ENCODE assay signal across 21 mouse cellular contexts in genomic region chr5:105011570-105011969, GRCm38 (mm10). TPM values are rescaled to one million over a fixed set of nuclear protein-coding genes. Genes with fewer than 3 reads are reported as not detected.
"Had no signal": no experiment of that assay in that cellular context is flagged by ENCODE, and none has a peak within 500 bp of the region (broad histone marks: within the 10 kb centered on the region; RNA-seq: fewer than 3 reads in every experiment).

No protein-coding gene starts in this region.

- H3K4me1 ChIP-seq: limb, embryonic 12.5 days; limb, embryonic 15.5 days; lung, embryonic 15.5 days; midbrain, embryonic 10.5 days; midbrain, embryonic 13.5 days; neural tube, embryonic 13.5 days had no signal

- H3K9me3 ChIP-seq: limb, embryonic 15.5 days; lung, embryonic 15.5 days had no signal

- H3K27ac ChIP-seq: limb, embryonic 12.5 days; limb, embryonic 15.5 days; liver, embryonic 14.5 days; lung, embryonic 15.5 days; midbrain, embryonic 10.5 days; midbrain, embryonic 13.5 days; neural tube, embryonic 13.5 days had no signal

- H3K36me3 ChIP-seq: limb, embryonic 12.5 days; limb, embryonic 15.5 days; lung, embryonic 15.5 days; midbrain, embryonic 10.5 days; midbrain, embryonic 13.5 days; neural tube, embryonic 13.5 days had no signal

- H3K9ac ChIP-seq: limb, embryonic 12.5 days; limb, embryonic 15.5 days; liver, embryonic 14.5 days; lung, embryonic 15.5 days; midbrain, embryonic 13.5 days; neural tube, embryonic 13.5 days had no signal

- H3K4me2 ChIP-seq: limb, embryonic 12.5 days; limb, embryonic 15.5 days; lung, embryonic 15.5 days; midbrain, embryonic 13.5 days; neural tube, embryonic 13.5 days had no signal

- H3K4me3 ChIP-seq: limb, embryonic 12.5 days; limb, embryonic 15.5 days; lung, embryonic 15.5 days; midbrain, embryonic 10.5 days; midbrain, embryonic 13.5 days; myocyte; neural tube, embryonic 13.5 days had no signal

- ATAC-seq: midbrain, embryonic 13.5 days; midbrain, embryonic 16.5 days had no signal

- DNase-seq: kidney, adult 18-20 months; kidney, adult 9 months; kidney, postnatal 14 days; kidney, postnatal 4 days; left cerebral cortex, postnatal 4 days; lung, adult 18-20 months; lung, postnatal 10 days; lung, postnatal 36 days; retina, postnatal 1 day; thymus, adult 18-20 months; thymus, postnatal 36 days had no signal

- H3K27me3 ChIP-seq: limb, embryonic 12.5 days; limb, embryonic 15.5 days; lung, embryonic 15.5 days; midbrain, embryonic 13.5 days; neural tube, embryonic 13.5 days had no signal

RNA-seq across cellular contexts. Expression of gene Abcg3, which starts 29.1 kb away (rescaled TPM):
- total RNA-seq: layer of hippocampus, adult 18-20 months had no signal
- polyA plus RNA-seq: myocyte had no signal
